Mouse (Mus musculus): ENCODE measurements around the gene Ano2.

- TF ChIP-seq CTCF (IDR thresholded peaks at IDR 0.05; ENCODE audit: low read depth, low read length) = no peak
- no peak for TF ChIP-seq EP300 (IDR thresholded peaks at IDR 0.05; ENCODE audit: insufficient read depth, low read depth, low read length)
- TF ChIP-seq POLR2A (IDR thresholded peaks at IDR 0.05; ENCODE audit: insufficient read depth, low read length) = no peak
Observed at GRCm38 (mm10) chr6:126006647-126007046, 316.4 kb downstream of the Ano2 start.

Data from ES-Bruce4 (cell line).